Mouse (Mus musculus) testis, postnatal 14 days (tissue): ENCODE measurements around the gene Tnfaip1.
"Not testable (repeated sequence)": the region's sequence is repeated elsewhere in the genome, so short reads cannot be mapped to it uniquely, and the experiment has no call there.

ENCODE experiments used
- DNase-seq: peaks from one replicate; pipeline ENCODE4 v3.0.0; 2021; ENCODE audit warnings: low spot score

Gene Tnfaip1

GRCm38 (mm10) chr11:78536080-78536689, at the start of gene Tnfaip1, which contains the start of gene Ift20:
Gene Tnfaip1 (minus strand): TSS chr11:78536332.
Gene Ift20 (plus strand): TSS chr11:78536361.
- peak; percentile 98 for DNase-seq

DNA sequence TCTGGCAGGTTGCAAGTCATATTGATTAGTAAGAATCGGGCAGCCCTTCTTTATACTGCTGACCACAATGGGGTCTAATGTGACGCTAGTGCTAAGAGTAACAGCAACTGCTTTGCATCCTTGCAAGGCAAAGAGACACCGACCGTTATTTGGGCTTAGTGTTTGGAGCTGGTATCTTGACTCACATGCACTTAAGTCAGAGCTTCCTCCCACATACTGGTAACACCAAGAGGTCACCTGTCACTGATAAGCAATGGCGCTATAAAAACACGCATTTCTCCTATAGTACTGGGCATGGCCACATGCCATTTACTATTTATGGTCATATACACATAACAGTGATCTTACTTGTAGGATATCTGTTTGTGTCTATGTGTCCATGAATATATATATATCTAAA, 46.7 kb upstream of the Tnfaip1 start:
- DNase-seq = no peak

GRCm38 (mm10) chr11:78574975-78575374, 38.8 kb upstream of the Tnfaip1 start:
- DNase-seq = no peak

GRCm38 (mm10) chr11:78574536-78574935, 38.4 kb upstream of the Tnfaip1 start:
- no peak for DNase-seq

- not testable (repeated sequence) for DNase-seq
Observed at GRCm38 (mm10) chr11:78574031-78574430, 37.9 kb upstream of the Tnfaip1 start.

DNA sequence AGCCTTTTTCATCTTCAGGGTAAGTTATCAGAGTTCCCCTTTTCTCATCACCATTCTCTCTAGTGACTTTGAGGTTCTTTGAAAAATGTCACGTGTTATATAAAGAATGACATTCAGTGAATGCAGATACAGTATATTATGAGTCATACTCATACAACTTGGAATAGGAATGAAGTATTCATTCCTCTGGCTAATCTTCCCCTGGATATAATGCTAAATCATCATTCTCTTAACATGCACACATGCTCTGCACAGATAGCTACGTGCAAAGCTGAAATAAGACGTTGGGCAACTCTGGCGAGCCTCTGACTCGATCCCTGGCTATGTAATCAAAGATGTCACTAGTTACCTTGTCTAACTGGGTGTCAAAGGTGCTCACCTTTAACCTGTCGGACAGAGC, 35.7 kb upstream of the Tnfaip1 start:
- DNase-seq = no peak

DNA sequence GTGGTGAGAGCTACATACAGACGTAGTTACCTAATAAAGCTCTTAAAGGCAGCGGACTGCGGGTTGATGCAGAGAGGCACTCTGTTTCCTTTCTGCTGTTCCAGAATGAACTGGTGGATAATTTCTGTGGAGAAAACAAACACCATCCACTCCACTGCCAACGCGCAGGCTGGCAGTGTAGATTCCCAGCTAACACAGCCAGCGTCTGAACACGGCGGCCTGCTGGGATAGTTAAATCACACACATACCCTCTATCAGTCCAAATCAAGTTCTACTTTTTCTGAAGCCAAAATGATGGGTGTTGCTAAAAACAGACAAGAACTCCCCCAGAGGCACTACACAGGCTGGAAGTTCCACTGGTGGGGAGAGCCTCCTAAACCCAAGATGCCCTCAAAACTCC, 35.3 kb upstream of the Tnfaip1 start:
- DNase-seq = no peak

GRCm38 (mm10) chr11:78569806-78570205, 33.7 kb upstream of the Tnfaip1 start:
- DNase-seq = no peak

- DNase-seq = no peak
Observed at GRCm38 (mm10) chr11:78568827-78569226, 32.7 kb upstream of the Tnfaip1 start.

DNA sequence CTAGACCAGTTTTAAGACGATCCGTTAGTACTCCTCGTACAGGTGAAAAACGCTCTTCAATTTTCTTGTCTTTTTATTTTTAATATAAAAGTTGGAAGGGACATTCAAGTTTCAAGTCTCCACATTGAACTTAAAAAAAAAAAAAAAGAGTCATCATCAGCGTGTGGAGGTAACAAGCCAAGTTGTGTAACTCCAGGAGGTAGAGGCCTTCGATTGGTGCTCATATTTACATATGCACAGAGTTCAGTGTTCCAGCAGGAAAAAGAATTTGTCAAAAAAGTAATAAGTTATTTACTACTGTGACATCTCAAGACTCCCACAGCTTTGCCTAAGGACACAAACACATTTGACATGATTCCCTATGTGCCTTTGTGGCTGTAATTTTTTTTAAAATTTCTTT, 31.5 kb upstream of the Tnfaip1 start:
- DNase-seq = no peak

GRCm38 (mm10) chr11:78566775-78567174, 30.6 kb upstream of the Tnfaip1 start:
- DNase-seq = no peak

GRCm38 (mm10) chr11:78560447-78560846, 24.3 kb upstream of the Tnfaip1 start:
- no peak for DNase-seq

DNA sequence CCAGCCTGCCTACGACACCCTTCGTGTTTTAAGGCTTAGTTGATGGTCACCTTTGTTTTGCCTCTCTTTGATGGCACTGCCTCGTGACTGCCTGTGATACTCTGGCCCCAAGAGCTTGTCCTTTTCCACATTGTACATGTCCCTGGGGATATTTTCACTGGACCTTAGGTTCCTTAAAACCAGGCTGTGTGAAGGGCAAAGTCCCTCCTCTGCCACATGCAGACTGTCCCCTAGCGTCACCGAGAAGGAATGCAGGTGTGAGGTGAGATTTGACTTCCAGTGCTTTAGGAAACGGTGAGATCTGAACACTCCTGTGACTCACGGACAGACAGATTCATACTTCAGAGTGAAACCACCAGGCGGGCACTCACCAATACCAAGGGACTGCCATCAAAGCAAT, 21.1 kb upstream of the Tnfaip1 start:
- no peak for DNase-seq

DNA sequence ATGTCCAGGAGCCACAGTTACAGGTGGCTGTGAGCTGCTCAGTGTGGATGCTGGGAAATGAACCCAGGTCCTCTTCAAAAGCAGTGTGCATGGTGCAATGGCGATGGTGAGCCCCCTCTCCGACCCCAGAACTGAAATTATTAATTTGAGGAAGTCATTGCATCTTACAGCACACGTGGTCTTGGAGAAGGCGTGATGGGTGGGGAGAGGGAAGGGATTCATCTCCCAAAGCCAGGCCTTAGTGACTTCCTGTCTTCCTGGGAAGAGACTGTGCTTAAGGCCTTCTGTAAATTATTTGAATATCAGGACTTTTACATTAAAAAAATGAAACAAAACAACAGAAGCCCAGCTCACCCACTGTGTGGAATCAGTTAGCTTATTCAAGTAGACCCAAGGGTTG, 19.9 kb upstream of the Tnfaip1 start:
- no peak for DNase-seq

- DNase-seq = peak; percentile 56
Observed at GRCm38 (mm10) chr11:78555623-78556022, 19.5 kb upstream of the Tnfaip1 start.

- no peak for DNase-seq
Observed at GRCm38 (mm10) chr11:78551059-78551398, 14.9 kb upstream of the Tnfaip1 start.

DNA sequence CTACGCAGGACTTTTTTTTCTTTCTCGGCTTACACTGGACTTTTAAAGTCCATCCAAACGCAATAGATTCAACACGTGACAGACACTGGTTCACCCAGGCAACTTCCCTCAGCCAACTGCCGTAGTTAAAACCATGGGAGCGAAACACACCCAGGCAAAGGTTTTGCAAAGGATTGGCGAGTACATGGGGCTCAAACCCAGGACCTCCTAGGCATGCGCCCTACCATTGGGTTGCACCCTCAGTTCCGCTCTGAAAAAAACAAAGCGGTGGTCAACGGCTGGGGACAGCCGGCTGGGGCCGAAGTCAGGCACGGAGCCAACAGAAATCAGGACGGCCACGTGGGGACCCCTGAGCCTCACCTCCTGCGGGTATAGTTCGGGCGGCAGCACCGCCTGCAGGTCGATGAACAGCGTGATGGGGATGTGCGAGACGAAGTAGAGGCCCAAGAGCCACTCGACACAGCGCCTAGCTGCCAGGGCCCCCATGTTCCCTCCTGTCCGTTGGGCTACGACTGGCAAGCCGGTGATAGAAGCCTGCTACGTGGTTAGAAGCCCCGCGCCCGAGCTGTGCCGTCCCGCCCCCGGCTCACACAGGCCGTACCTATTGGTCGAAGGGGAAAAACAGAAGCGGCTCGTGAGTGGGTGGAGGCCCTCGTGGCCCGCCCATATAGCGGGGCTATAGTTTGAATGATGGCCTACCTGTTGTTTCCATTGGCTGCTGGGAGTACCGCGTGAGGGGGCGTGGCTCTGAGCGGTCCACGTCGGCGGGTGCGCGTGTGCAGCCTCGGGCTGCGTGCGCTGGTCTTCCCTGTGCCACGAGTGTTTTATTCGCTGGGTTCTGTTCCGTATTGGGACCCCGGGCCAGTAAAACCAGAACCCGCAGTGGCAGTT, 14.3 kb upstream of the Tnfaip1 start, which contains the start of gene Tmem97:
Gene Tmem97 (minus strand): TSS at position 610 of the 891 bp plus-strand sequence.
- peak; percentile 98 for DNase-seq

DNA sequence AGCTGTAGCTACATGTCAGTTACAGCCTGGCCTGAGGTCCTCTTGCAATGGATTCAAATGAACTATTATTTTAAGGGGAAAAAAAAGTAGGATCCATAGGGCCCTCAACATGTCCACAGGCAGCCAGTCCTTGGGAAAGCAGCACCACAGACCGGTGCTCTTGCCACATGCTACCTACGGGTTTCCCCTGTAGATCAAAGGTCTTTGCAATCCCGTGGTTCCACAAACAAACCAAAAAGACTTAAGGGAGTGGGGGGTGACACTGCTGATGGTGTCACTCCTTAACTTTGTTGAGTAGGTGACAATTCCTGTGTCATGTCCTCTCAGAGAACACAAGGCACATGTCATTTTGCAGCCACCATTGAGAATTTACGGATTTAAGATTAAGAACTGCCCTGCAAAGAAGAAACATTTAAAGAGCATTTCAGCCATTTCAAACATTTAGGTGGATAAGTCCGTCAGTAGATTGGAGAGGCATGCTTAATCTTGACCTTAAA, 13.4 kb upstream of the Tnfaip1 start:
- DNase-seq = no peak

DNA sequence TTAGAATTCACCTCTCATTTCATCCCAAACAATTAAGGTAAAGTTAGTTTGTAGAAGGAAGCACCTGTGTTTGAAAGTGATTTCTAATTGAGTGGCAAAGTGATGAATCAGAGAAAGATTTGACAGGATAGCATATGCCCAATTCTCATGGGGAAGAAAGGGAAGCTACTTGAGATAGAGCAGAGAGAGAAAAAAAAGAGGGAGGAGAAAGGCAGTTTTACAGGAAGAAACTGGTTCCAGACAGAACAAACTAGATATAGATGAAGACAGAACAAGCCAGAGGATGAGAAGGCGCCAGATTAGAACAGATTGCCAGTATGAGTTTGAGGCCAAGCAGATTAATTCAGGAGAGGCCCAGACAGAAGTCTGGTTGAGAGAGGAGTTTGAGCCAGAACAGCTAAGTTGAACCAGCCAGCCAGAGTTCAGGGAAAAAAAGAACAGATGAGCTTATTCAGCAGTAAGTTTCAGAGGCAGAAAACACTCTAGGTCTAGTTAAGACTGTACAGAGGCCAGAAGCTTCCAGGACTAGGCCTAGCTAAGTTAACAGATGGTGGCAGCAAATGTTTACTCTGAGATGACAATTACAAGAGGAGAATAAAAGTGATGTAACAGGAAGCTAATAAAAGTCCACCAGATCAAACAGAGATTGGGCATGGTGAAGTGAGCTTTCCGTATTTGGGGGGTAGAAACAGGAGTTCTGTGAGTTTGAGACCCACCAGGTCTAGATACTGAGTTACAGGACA, 11.8 kb upstream of the Tnfaip1 start:
- no peak for DNase-seq

DNA sequence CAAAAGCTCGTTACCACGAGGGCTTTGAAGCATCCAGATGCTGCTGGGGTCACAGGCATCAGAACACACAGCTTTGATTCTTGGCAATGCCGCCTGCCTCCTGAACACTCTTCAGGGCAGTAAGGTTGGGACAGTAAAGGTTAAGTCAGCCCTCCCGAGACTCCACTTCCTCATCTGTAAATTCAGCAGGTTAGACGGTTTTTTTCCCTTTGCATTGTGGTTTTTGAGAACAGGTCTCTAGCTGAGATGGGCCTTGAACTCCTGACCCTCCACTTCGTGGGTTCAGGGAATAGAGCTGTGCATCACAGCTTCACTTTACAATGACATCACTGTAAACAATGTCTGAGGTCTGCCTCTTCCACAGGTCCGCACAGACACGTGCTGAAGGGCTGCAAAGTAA, 9.0 kb upstream of the Tnfaip1 start:
- DNase-seq = no peak

DNA sequence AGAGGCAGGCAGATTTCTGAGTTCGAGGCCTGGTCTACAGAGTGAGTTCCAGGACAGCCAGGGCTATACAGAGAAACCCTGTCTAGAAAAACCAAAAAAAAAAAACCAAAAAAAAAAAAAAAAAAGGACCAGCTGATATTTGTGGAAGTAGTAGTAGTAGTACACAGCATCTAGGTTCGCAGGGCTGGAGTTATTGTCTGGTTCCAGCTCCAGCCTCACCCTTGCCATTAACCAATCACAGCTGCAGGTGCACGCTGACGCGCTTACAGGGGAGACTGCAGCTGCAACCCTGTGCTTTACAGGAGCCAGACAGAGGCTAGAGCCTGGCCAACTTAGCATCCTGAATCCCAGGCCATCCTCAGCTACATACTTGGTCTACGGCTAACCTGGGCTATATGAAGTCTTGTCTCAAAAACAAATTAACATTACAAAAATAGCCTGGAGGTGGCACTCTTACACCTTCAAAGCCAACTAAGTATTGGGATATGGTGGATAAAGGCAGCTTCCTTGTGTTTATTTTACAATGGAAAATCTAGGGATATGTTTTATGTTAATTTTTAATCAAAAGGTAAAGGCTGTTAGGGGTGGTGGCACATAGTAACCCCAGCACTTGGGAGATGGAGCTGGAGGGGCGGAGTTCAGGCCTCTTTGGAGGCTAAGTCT, 8.4 kb upstream of the Tnfaip1 start:
- no peak for DNase-seq

- DNase-seq = no peak
Observed at GRCm38 (mm10) chr11:78540358-78540757, 4.2 kb upstream of the Tnfaip1 start.
